ENCODE assay signal across 16 mouse cellular contexts in the genomic region with DNA sequence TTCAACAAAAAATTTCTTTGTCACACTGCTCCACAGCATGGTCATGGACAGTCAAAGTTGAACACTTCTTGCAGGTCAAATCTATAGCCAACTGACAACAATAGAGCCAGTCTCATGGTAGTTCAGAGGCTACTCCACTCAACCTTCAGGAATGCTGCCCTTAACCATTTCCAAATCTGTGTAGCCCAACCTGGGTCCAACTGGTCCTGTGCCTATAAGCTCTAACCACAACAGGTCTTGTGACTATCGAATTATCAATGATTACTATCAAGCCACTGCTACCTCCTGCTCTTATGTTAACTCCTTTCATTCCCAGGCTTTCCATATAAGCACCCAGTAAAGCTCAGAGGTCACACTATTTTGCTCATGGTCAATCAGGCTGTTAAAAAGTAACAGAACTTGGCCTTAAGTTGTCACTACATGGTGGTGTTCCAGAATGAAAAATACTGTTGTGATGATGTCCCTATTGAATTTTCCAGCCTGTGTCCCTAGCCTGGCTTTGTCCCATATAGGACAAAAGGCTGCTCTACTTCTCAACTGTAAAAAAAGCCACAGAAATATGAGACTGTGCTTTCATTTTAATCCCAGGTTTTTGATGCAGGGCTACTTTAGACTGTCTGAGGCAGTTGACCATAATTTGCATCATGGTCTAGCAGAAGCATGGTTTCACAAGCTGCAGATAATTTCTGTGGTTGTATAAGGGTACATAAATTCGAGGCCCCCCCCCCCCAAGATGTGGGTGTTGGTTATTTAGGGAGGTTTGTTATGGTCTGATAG. TPM values are rescaled to one million over a fixed set of nuclear protein-coding genes. Genes with fewer than 3 reads are reported as not detected.
DNase-seq lines count a peak whose midpoint lies in the region; ATAC-seq and TF ChIP-seq lines count a peak whose summit lies in the region.
"Had no signal": no experiment of that assay in that cellular context is flagged by ENCODE, and none has a peak within 500 bp of the region (broad histone marks: within the 10 kb centered on the region; RNA-seq: fewer than 3 reads in every experiment).

No protein-coding gene starts in this region.

- TF ChIP-seq CTCF in heart, adult 2 months (IDR thresholded peaks at IDR 0.05), result no peak
- TF ChIP-seq CTCF in embryonic fibroblast, embryonic 13.5 days (IDR thresholded peaks at IDR 0.05; ENCODE audit: borderline replicate concordance, insufficient read depth, low read length), result no peak
- no peak for TF ChIP-seq CTCF in liver, embryonic 14.5 days (IDR thresholded peaks at IDR 0.05; ENCODE audit: low read depth)

- H3K9me3 ChIP-seq in liver, embryonic 14.5 days (ENCODE audit: control insufficient read depth, low read length), result no peaks in the 10 kb centered on the region
- no peaks in the 10 kb centered on the region for H3K9me3 ChIP-seq in hindbrain, embryonic 13.5 days
- H3K9me3 ChIP-seq: limb, embryonic 15.5 days had no signal

- peak overlapping the region; percentile 14; the same call in 1 of the 2 replicates for H3K4me2 ChIP-seq in liver, embryonic 14.5 days (ENCODE audit: low read depth)
- no peak overlapping the region for H3K4me2 ChIP-seq in hindbrain, embryonic 13.5 days
- H3K4me2 ChIP-seq: limb, embryonic 15.5 days had no signal

- H3K27me3 ChIP-seq in heart, adult 2 months (ENCODE audit: control insufficient read depth, insufficient read depth, low read length), result no peaks in the 10 kb centered on the region
- no peaks in the 10 kb centered on the region for H3K27me3 ChIP-seq in liver, embryonic 14.5 days (ENCODE audit: control insufficient read depth, insufficient read depth, low read length)
- no peaks in the 10 kb centered on the region for H3K27me3 ChIP-seq in hindbrain, embryonic 13.5 days
- H3K27me3 ChIP-seq: limb, embryonic 15.5 days had no signal

- H3K36me3 ChIP-seq in heart, adult 2 months (ENCODE audit: control insufficient read depth, insufficient read depth, low read length), result peaks cover 50% of the 10 kb centered on the region
- peaks cover 27% of the 10 kb centered on the region for H3K36me3 ChIP-seq in liver, embryonic 14.5 days (replicated peaks; ENCODE audit: control insufficient read depth, insufficient read depth, low read depth)
- peaks cover 25% of the 10 kb centered on the region for H3K36me3 ChIP-seq in hindbrain, embryonic 13.5 days

- no peak overlapping the region for H3K9ac ChIP-seq in heart, adult 2 months (ENCODE audit: low read depth, low read length)
- no peak overlapping the region for H3K9ac ChIP-seq in liver, embryonic 14.5 days (replicated peaks)
- no peak overlapping the region for H3K9ac ChIP-seq in hindbrain, embryonic 13.5 days
- H3K9ac ChIP-seq: limb, embryonic 15.5 days had no signal

- ATAC-seq in liver, embryonic 14.5 days (ENCODE audit: insufficient read depth), result no peak
- no peak for ATAC-seq in hindbrain, embryonic 13.5 days (ENCODE audit: low FRiP score)
- ATAC-seq: inflammation-experienced regulatory T-cells, adult 6 months; midbrain, embryonic 16.5 days had no signal

- TF ChIP-seq POLR2A in heart, adult 2 months (IDR thresholded peaks at IDR 0.05; ENCODE audit: insufficient read depth, low read depth, low read length), result no peak
- no peak for TF ChIP-seq POLR2A in embryonic fibroblast, embryonic 13.5 days (IDR thresholded peaks at IDR 0.05; ENCODE audit: low read depth, low read length)

- no peak for TF ChIP-seq EP300 in heart, adult 2 months (IDR thresholded peaks at IDR 0.05; ENCODE audit: insufficient read depth, low read depth, low read length)
- no peak for TF ChIP-seq EP300 in liver, embryonic 14.5 days (IDR thresholded peaks at IDR 0.05; ENCODE audit: low read depth)

- H3K79me2 ChIP-seq in heart, adult 2 months (replicated peaks; ENCODE audit: control insufficient read depth, insufficient read depth, low read length), result peaks cover 24% of the 10 kb centered on the region

- 61% methylated on average over 2 of the region's 2 CpGs for WGBS in heart, adult 2 months
- 21% methylated on average over 2 of the region's 2 CpGs for WGBS in liver, embryonic 14.5 days (ENCODE audit: insufficient replicate concordance)
- WGBS in hindbrain, embryonic 13.5 days, result 95% methylated on average over 2 of the region's 2 CpGs

- DNase-seq in heart, adult 11 months, result peak; percentile 72
- DNase-seq in heart, adult 2 months, result no peak
- DNase-seq in 416B (ENCODE audit: low read depth), result peak; percentile 66
- DNase-seq in liver, embryonic 14.5 days (ENCODE audit: low read depth in 3 of 3, low spot score in 3 of 3), result no peak
- DNase-seq in T-cell, adult 2 months (ENCODE audit: low spot score), result no peak
- DNase-seq in left cerebral cortex, postnatal 36 days (ENCODE audit: low spot score in 2 of 2), result no peak
- DNase-seq: adrenal gland, postnatal 36 days; B cell, adult 2 months; cerebellum, postnatal 10 days; right cerebral cortex, postnatal 14 days had no signal

- intact Hi-C loops in heart, adult 2 months (cut with DNase I), result no loop called here
- intact Hi-C loops in left cerebral cortex, postnatal 36 days (cut with DNase I), result no loop called here

- H3K27ac ChIP-seq in heart, adult 2 months, result no peak overlapping the region
- H3K27ac ChIP-seq in embryonic fibroblast, embryonic 13.5 days (ENCODE audit: insufficient read depth, low read length), result 0 out of 2 replicates have a peak overlapping the region, but pooled peaks have one; percentile 11
- H3K27ac ChIP-seq in liver, embryonic 14.5 days, result no peak overlapping the region
- no peak overlapping the region for H3K27ac ChIP-seq in hindbrain, embryonic 13.5 days
- H3K27ac ChIP-seq: limb, embryonic 15.5 days; macrophage had no signal

- H3K4me1 ChIP-seq in heart, adult 2 months (ENCODE audit: control insufficient read depth, insufficient read depth, low read length), result peaks cover 19% of the 10 kb centered on the region
- peaks cover 14% of the 10 kb centered on the region for H3K4me1 ChIP-seq in embryonic fibroblast, embryonic 13.5 days (ENCODE audit: control insufficient read depth, insufficient read depth, low read length)
- peaks cover 12 to 18% of the 10 kb centered on the region in 2 experiments for H3K4me1 ChIP-seq in liver, embryonic 14.5 days (replicated peaks; ENCODE audit: control insufficient read depth in 2 of 2, insufficient read depth in 2 of 2, low read length in 1 of 2)
- peaks cover 49% of the 10 kb centered on the region for H3K4me1 ChIP-seq in hindbrain, embryonic 13.5 days (replicated peaks)

- no peak overlapping the region for H3K4me3 ChIP-seq in heart, adult 2 months
- H3K4me3 ChIP-seq in embryonic fibroblast, embryonic 13.5 days (ENCODE audit: insufficient read depth, low read length), result no peak overlapping the region
- H3K4me3 ChIP-seq in liver, embryonic 14.5 days (ENCODE audit: insufficient read depth in 1 of 2, low read depth in 2 of 2, low read length in 2 of 2), result no peak overlapping the region
- H3K4me3 ChIP-seq in hindbrain, embryonic 13.5 days, result no peak overlapping the region
- H3K4me3 ChIP-seq: limb, embryonic 15.5 days had no signal

RNA-seq across cellular contexts. Expression of a gene that starts 6.0 kb away (rescaled TPM):
- total RNA-seq in heart, adult 2 months (2021), result 1 to 10 TPM; 2.9 to 5.1 TPM
- polyA plus RNA-seq in heart, adult 2 months (2012; rRNA removed), result 2.5 and 3.5 TPM in 2 replicates
- 11.1 and 13.9 TPM in 2 replicates for polyA plus RNA-seq in embryonic fibroblast, embryonic 13.5 days (2011; ENCODE audit: insufficient read length, low read depth, missing spikeins)
- 4.2 TPM in 2 replicates for polyA plus RNA-seq in liver, embryonic 14.5 days (2012; rRNA removed)
- 4.0 and 5.2 TPM in 2 replicates for polyA plus RNA-seq in liver, embryonic 14.5 days (2014; fragmentation: Nextera tagmentation; extraction: Ambion mirVana)
- 10 to 100 TPM; 14.7 to 32.5 TPM for total RNA-seq in left cerebral cortex, postnatal 36 days (2021)
- polyA plus RNA-seq in hindbrain, embryonic 13.5 days (2015; fragmentation: Nextera tagmentation; extraction: Ambion mirVana), result 22.3 and 24.9 TPM in 2 replicates

RNA-seq across cellular contexts. Expression of a gene that starts 6.2 kb away (rescaled TPM):
- 10 to 100 TPM; 60.0 to 61.1 TPM for total RNA-seq in heart, adult 2 months (2021)
- 25.9 and 32.5 TPM in 2 replicates for polyA plus RNA-seq in heart, adult 2 months (2012; rRNA removed)
- polyA plus RNA-seq in embryonic fibroblast, embryonic 13.5 days (2011; ENCODE audit: insufficient read length, low read depth, missing spikeins), result 81.5 and 86.0 TPM in 2 replicates
- polyA plus RNA-seq in liver, embryonic 14.5 days (2012; rRNA removed), result 23.9 and 32.5 TPM in 2 replicates
- 94.5 and 118 TPM in 2 replicates for polyA plus RNA-seq in liver, embryonic 14.5 days (2014; fragmentation: Nextera tagmentation; extraction: Ambion mirVana)
- 10 to 100 TPM; 67.1 to 79.3 TPM for total RNA-seq in left cerebral cortex, postnatal 36 days (2021)
- polyA plus RNA-seq in hindbrain, embryonic 13.5 days (2015; fragmentation: Nextera tagmentation; extraction: Ambion mirVana), result 121 and 127 TPM in 2 replicates

RNA-seq across cellular contexts. Expression of a gene that starts 43.3 kb away (rescaled TPM):
- 100 to 1,000 TPM in 1 of 2 experiments, 10 to 100 TPM in 1; 92.4 to 105 TPM for total RNA-seq in heart, adult 2 months (2021)
- 92.8 and 117 TPM in 2 replicates for polyA plus RNA-seq in heart, adult 2 months (2012; rRNA removed)
- polyA plus RNA-seq in embryonic fibroblast, embryonic 13.5 days (2011; ENCODE audit: insufficient read length, low read depth, missing spikeins), result 62.9 and 73.5 TPM in 2 replicates
- 28.3 and 41.3 TPM in 2 replicates for polyA plus RNA-seq in liver, embryonic 14.5 days (2012; rRNA removed)
- 38.5 and 42.4 TPM in 2 replicates for polyA plus RNA-seq in liver, embryonic 14.5 days (2014; fragmentation: Nextera tagmentation; extraction: Ambion mirVana)
- 10 to 100 TPM; 58.9 to 75.6 TPM for total RNA-seq in left cerebral cortex, postnatal 36 days (2021)
- polyA plus RNA-seq in hindbrain, embryonic 13.5 days (2015; fragmentation: Nextera tagmentation; extraction: Ambion mirVana), result 41.5 and 42.6 TPM in 2 replicates

RNA-seq across cellular contexts. Expression of a gene that starts 59.9 kb away (rescaled TPM):
- under 1 TPM; 0.60 to 0.91 TPM for total RNA-seq in heart, adult 2 months (2021)
- 5.2 and 5.7 TPM in 2 replicates for polyA plus RNA-seq in heart, adult 2 months (2012; rRNA removed)
- 56.7 and 63.9 TPM in 2 replicates for polyA plus RNA-seq in embryonic fibroblast, embryonic 13.5 days (2011; ENCODE audit: insufficient read length, low read depth, missing spikeins)
- polyA plus RNA-seq in liver, embryonic 14.5 days (2012; rRNA removed), result 3.0 and 4.6 TPM in 2 replicates
- 1.1 and 1.2 TPM in 2 replicates for polyA plus RNA-seq in liver, embryonic 14.5 days (2014; fragmentation: Nextera tagmentation; extraction: Ambion mirVana)
- total RNA-seq in left cerebral cortex, postnatal 36 days (2021), result 100 to 1,000 TPM; 599 to 686 TPM
- polyA plus RNA-seq in hindbrain, embryonic 13.5 days (2015; fragmentation: Nextera tagmentation; extraction: Ambion mirVana), result 281 and 287 TPM in 2 replicates
- polyA plus RNA-seq: macrophage had no signal

Comparison
In these comparisons a context has a peak if more than half of its experiments do, and no peak if none do; other contexts are left out.
1. DNase-seq: peak in heart, adult 11 months (single experiment) and 416B (single experiment); none in heart, adult 2 months (0 of 2), liver, embryonic 14.5 days (0 of 3), T-cell, adult 2 months (single experiment) and left cerebral cortex, postnatal 36 days (0 of 2).